Mouse (Mus musculus): ENCODE results near the gene Cfap43. TPM values are rescaled to one million over a fixed set of nuclear protein-coding genes. Genes with fewer than 3 reads are reported as not detected.
"Not testable (repeated sequence)": the region's sequence is repeated elsewhere in the genome, so short reads cannot be mapped to it uniquely, and the experiment has no call there.

Cfap43 gene
- total RNA-seq, 2 experiments from 2014 or later: not detected

- ATAC-seq (replicated peaks; ENCODE audit: low FRiP score, poor library complexity, severe bottlenecking): no peak
These were observed 59.9 kb downstream of the Cfap43 start for GRCm38 (mm10) chr19:47859180-47859579.

GRCm38 (mm10) chr19:47857957-47858942 is 60.8 kb downstream of the Cfap43 start:
- no peak for ATAC-seq (replicated peaks; ENCODE audit: low FRiP score, poor library complexity, severe bottlenecking)

- peak; percentile 98 for ATAC-seq (replicated peaks; ENCODE audit: low FRiP score, poor library complexity, severe bottlenecking)
These were observed 64.0 kb downstream of the Cfap43 start, which contains the start of gene Gsto1 for GRCm38 (mm10) chr19:47854796-47855783. Gsto1 (plus strand) TSS chr19:47854970.

GRCm38 (mm10) chr19:47853951-47854795 is 64.9 kb downstream of the Cfap43 start:
- ATAC-seq (replicated peaks; ENCODE audit: low FRiP score, poor library complexity, severe bottlenecking): peak; percentile 43

GRCm38 (mm10) chr19:47853053-47853452 is 66.0 kb downstream of the Cfap43 start:
- ATAC-seq (replicated peaks; ENCODE audit: low FRiP score, poor library complexity, severe bottlenecking): no peak

- not testable (repeated sequence) for ATAC-seq (replicated peaks; ENCODE audit: low FRiP score, poor library complexity, severe bottlenecking)
These were observed 67.0 kb downstream of the Cfap43 start for GRCm38 (mm10) chr19:47852131-47852530.

GRCm38 (mm10) chr19:47849735-47850134 is 69.4 kb downstream of the Cfap43 start:
- no peak for ATAC-seq (replicated peaks; ENCODE audit: low FRiP score, poor library complexity, severe bottlenecking)

GRCm38 (mm10) chr19:47841234-47841633 is 77.9 kb downstream of the Cfap43 start:
- ATAC-seq (replicated peaks; ENCODE audit: low FRiP score, poor library complexity, severe bottlenecking): not testable (repeated sequence)

- ATAC-seq (replicated peaks; ENCODE audit: low FRiP score, poor library complexity, severe bottlenecking): no peak
These were observed 81.6 kb downstream of the Cfap43 start for GRCm38 (mm10) chr19:47837527-47837901.

GRCm38 (mm10) chr19:47836701-47837526 is 82.2 kb downstream of the Cfap43 start:
- no peak for ATAC-seq (replicated peaks; ENCODE audit: low FRiP score, poor library complexity, severe bottlenecking)

- ATAC-seq (replicated peaks; ENCODE audit: low FRiP score, poor library complexity, severe bottlenecking): no peak
These were observed 83.3 kb downstream of the Cfap43 start for GRCm38 (mm10) chr19:47835776-47836175.

GRCm38 (mm10) chr19:47834614-47835013 is 84.5 kb downstream of the Cfap43 start:
- no peak for ATAC-seq (replicated peaks; ENCODE audit: low FRiP score, poor library complexity, severe bottlenecking)

GRCm38 (mm10) chr19:47832316-47832715 is 86.8 kb downstream of the Cfap43 start:
- no peak for ATAC-seq (replicated peaks; ENCODE audit: low FRiP score, poor library complexity, severe bottlenecking)

- no peak for ATAC-seq (replicated peaks; ENCODE audit: low FRiP score, poor library complexity, severe bottlenecking)
These were observed 88.0 kb downstream of the Cfap43 start for GRCm38 (mm10) chr19:47831111-47831510.

- ATAC-seq (replicated peaks; ENCODE audit: low FRiP score, poor library complexity, severe bottlenecking): no peak
These were observed 89.1 kb downstream of the Cfap43 start for GRCm38 (mm10) chr19:47829913-47830450.

GRCm38 (mm10) chr19:47824026-47824425 is 95.1 kb downstream of the Cfap43 start:
- ATAC-seq (replicated peaks; ENCODE audit: low FRiP score, poor library complexity, severe bottlenecking): no peak

- ATAC-seq (replicated peaks; ENCODE audit: low FRiP score, poor library complexity, severe bottlenecking): no peak
These were observed 96.8 kb downstream of the Cfap43 start for GRCm38 (mm10) chr19:47822143-47822796.

- ATAC-seq (replicated peaks; ENCODE audit: low FRiP score, poor library complexity, severe bottlenecking): no peak
These were observed 97.6 kb downstream of the Cfap43 start for GRCm38 (mm10) chr19:47821494-47821872.
